Mouse (Mus musculus): ENCODE measurements around the gene Bdh2. TPM values are rescaled to one million over a fixed set of nuclear protein-coding genes. Genes with fewer than 3 reads are reported as not detected.

Gene Bdh2
- polyA plus RNA-seq, 1 experiment from 2014 or later = 25.3 TPM

DNA sequence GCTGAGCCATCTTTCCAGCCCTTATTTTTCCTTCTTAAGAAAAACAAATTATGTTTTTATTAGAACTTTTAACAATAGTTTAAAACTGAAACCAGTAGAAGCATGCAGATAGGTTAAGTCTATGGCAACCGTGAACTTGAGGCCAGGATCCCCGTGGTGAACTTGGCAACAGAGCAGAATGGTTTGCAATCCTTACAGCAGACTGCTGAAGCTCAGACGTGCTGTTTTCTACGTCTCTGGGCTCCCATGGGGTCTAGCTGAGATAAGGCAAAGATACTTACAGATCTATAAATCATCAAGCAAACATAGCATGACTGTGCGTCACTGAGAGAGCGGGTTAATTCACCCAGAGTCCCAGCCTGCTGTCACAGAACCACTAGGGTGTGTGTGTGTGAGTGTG, 19.1 kb downstream of the Bdh2 start:
- Histone ChIP-seq H3K36me3 (no peaks in the 10 kb centered on the region), H3K9me3 (no peaks in the 10 kb centered on the region), H3K9ac (no peak overlapping the region), H3K4me1 (no peaks in the 10 kb centered on the region), H3K4me2 (replicated peaks) (no peak overlapping the region), H3K27me3 (no peaks in the 10 kb centered on the region), H3K4me3 (no peak overlapping the region), H3K27ac (no peak overlapping the region)
- 79% methylated on average over 6 of the region's 6 CpGs for WGBS
- ATAC-seq (ENCODE audit: insufficient number of reproducible peaks, insufficient read depth, low FRiP score, low TSS enrichment) = no peak

GRCm38 (mm10) chr3:135304060-135304459, 23.0 kb downstream of the Bdh2 start:
- H3K4me2 ChIP-seq (replicated peaks) = no peak overlapping the region
- H3K27me3 ChIP-seq = no peaks in the 10 kb centered on the region
- H3K9ac ChIP-seq = no peak overlapping the region
- 29% methylated on average over 6 of the region's 6 CpGs for WGBS
- no peaks in the 10 kb centered on the region for H3K9me3 ChIP-seq
- ATAC-seq (ENCODE audit: insufficient number of reproducible peaks, insufficient read depth, low FRiP score, low TSS enrichment) = no peak
- no peaks in the 10 kb centered on the region for H3K36me3 ChIP-seq
- H3K27ac ChIP-seq = no peak overlapping the region
- peaks cover 3% of the 10 kb centered on the region; the same call in 1 of the 2 replicates for H3K4me1 ChIP-seq
- H3K4me3 ChIP-seq = no peak overlapping the region

DNA sequence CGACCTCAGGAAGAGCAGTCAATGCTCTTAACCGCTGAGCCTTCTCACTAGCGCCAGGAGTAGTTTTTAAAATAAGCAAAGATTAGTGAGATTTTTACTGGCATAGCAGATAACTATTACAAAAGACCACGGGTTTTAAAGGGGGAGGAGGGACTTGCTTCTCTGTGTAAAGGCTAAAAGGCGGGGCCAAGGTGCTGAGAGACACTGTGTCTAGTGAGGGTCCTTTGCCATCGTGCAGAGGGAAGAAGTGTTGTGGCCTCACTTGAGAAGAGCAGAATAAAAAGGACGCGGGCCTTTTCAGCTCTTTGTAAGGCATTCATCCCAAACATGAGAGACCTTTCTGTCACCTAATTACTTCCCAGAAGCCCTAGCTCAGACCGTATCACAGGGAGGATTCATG, 23.5 kb downstream of the Bdh2 start:
- H3K9me3 ChIP-seq = no peaks in the 10 kb centered on the region
- WGBS = 20% methylated on average over 9 of the region's 9 CpGs
- H3K4me2 ChIP-seq (replicated peaks) = no peak overlapping the region
- ATAC-seq (ENCODE audit: insufficient number of reproducible peaks, insufficient read depth, low FRiP score, low TSS enrichment) = no peak
- no peak overlapping the region for H3K9ac ChIP-seq
- no peaks in the 10 kb centered on the region for H3K27me3 ChIP-seq
- H3K4me1 ChIP-seq = peaks cover 3% of the 10 kb centered on the region; the same call in 1 of the 2 replicates
- no peak overlapping the region for H3K4me3 ChIP-seq
- no peaks in the 10 kb centered on the region for H3K36me3 ChIP-seq
- H3K27ac ChIP-seq = no peak overlapping the region

DNA sequence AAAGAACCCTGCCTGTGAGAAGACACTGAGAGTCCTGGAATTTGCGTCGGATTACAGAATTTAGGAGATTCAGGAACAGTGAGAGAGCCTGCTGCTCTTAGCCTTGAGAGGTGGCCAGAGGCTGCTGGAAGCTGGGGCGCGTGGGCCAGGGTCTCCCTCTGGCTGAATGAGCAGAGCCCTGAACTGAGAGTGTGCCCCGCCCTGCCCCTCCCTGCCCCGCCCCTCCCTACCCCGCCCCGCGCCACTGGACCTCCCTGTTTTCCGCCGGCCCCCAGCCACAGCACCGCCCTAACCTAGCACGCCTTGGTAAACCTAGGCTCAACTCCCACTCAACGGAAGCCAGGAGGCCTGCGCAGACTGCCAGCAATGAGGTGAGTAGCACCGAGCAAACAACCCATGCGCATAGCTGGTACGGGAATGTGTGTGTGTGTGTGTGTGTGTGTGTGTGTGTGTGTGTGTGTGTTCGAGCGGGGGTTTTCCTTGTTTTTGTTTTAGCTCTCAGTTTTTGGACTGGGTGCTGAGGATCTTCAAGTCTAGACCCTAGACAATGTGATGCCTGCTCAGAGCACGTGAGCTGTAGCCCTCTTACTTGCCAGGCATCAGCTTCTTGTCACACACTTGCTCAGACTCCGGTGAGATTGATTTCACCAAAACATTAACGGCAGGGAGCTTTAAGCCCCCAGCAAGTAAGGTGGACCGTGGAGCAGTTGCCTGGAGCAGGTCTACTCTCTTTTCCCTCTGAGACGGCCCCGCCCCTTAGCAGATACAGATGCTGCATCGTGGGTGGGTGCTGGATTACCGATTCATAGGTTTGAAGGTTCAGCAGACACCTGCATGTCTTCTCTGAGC, 26.6 kb downstream of the Bdh2 start, which contains the start of gene Slc9b2:
Gene Slc9b2 (plus strand): TSS at position 290 of the 849 bp plus-strand sequence.
- Histone ChIP-seq H3K9me3 (no peaks in the 10 kb centered on the region), H3K27ac (no peak within 1 kb of the TSS), H3K36me3 (no peaks in the 10 kb centered on the region), H3K4me1 (peaks cover 3% of the 10 kb centered on the region; the same call in 1 of the 2 replicates), H3K4me3 (peak within 1 kb of the TSS; percentile 33), H3K9ac (peak within 1 kb of the TSS; percentile 51), H3K4me2 (replicated peaks) (peak within 1 kb of the TSS; percentile 78), H3K27me3 (no peaks in the 10 kb centered on the region)
- 9% methylated on average over 23 of the region's 28 CpGs for WGBS
- peak; percentile 87 for ATAC-seq (ENCODE audit: insufficient number of reproducible peaks, insufficient read depth, low FRiP score, low TSS enrichment)

GRCm38 (mm10) chr3:135312916-135313491, 32.0 kb downstream of the Bdh2 start:
- ATAC-seq (ENCODE audit: insufficient number of reproducible peaks, insufficient read depth, low FRiP score, low TSS enrichment) = no peak
- Histone ChIP-seq H3K4me1 (peaks cover under 1% of the 10 kb centered on the region; the same call in 1 of the 2 replicates), H3K36me3 (no peaks in the 10 kb centered on the region), H3K27me3 (no peaks in the 10 kb centered on the region), H3K27ac (no peak overlapping the region), H3K9me3 (no peaks in the 10 kb centered on the region), H3K9ac (no peak overlapping the region), H3K4me3 (no peak overlapping the region), H3K4me2 (replicated peaks) (no peak overlapping the region)
- WGBS = 13% methylated on average over 2 of the region's 2 CpGs

GRCm38 (mm10) chr3:135313727-135314126, 32.7 kb downstream of the Bdh2 start:
- H3K9ac ChIP-seq = no peak overlapping the region
- H3K36me3 ChIP-seq = no peaks in the 10 kb centered on the region
- no peak overlapping the region for H3K4me3 ChIP-seq
- no peaks in the 10 kb centered on the region for H3K4me1 ChIP-seq
- 79% methylated on average over 2 of the region's 2 CpGs for WGBS
- no peak overlapping the region for H3K4me2 ChIP-seq (replicated peaks)
- no peak; the same call in 1 of the 2 replicates for ATAC-seq (ENCODE audit: insufficient number of reproducible peaks, insufficient read depth, low FRiP score, low TSS enrichment)
- H3K27ac ChIP-seq = no peak overlapping the region
- no peaks in the 10 kb centered on the region for H3K9me3 ChIP-seq
- H3K27me3 ChIP-seq = no peaks in the 10 kb centered on the region

DNA sequence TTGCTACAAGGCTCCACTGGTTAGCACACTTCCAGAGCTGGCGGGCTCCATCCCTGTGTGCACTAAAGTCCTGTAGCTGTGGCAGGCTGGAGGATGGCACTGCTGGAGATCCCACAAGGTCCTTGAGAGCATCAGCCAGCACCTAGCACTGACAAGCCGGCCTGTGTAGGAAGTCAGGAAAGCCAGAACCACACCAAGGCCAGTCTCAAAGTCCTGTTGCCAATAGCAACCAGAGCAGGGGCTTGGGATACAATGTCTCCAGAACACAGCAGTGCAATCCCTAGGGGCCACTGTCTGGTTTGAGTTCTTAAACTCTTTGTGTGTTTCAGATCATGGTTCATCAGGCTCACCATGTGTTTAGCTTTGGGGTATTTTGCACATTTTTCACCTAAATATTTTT, 33.8 kb downstream of the Bdh2 start:
- H3K9me3 ChIP-seq = no peaks in the 10 kb centered on the region
- H3K4me3 ChIP-seq = no peak overlapping the region
- no peaks in the 10 kb centered on the region for H3K36me3 ChIP-seq
- no peaks in the 10 kb centered on the region for H3K4me1 ChIP-seq
- no peak overlapping the region for H3K4me2 ChIP-seq (replicated peaks)
- 48% methylated on average over 2 of the region's 2 CpGs for WGBS
- no peak overlapping the region for H3K9ac ChIP-seq
- H3K27me3 ChIP-seq = no peaks in the 10 kb centered on the region
- ATAC-seq (ENCODE audit: insufficient number of reproducible peaks, insufficient read depth, low FRiP score, low TSS enrichment) = 0 out of 2 replicates have a peak, but pooled peaks have one; percentile 22
- no peak overlapping the region for H3K27ac ChIP-seq

DNA sequence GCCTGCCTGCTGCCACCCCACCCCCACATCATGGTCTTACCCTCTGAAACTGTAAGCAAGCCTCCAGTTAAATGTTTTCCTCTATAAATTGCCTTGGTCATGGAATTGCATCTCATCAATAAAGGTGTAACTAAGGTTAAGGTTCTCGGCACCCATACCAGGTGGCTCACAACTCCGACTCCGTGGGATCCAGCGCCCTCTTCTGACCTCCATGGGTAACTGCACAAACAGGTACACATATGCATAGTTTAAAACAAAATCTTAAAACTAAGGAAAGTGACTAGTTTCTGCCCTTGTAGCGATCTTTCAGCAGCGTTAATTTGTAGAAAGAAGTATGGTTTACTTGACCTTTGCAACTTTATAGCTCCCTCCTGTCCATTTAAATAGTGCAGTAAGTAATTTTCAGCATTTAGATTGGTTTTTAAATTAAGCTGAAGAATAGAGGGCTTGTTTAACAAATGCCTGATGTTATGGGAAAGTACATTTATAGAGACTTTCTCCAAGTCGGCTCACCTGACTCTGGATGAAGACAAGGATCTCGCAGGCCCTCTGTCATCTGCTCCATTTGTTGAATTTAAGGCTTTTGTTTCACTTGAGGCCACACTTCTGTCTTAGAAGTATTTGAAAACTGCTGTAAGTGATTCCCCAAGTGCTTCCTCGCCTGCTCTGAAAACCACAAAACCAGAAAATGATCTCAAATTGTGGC, 34.9 kb downstream of the Bdh2 start:
- 86% methylated on average over 9 of the region's 9 CpGs for WGBS
- no peak overlapping the region for H3K4me2 ChIP-seq (replicated peaks)
- H3K9me3 ChIP-seq = no peaks in the 10 kb centered on the region
- H3K9ac ChIP-seq = no peak overlapping the region
- no peaks in the 10 kb centered on the region for H3K27me3 ChIP-seq
- H3K36me3 ChIP-seq = no peaks in the 10 kb centered on the region
- ATAC-seq (ENCODE audit: insufficient number of reproducible peaks, insufficient read depth, low FRiP score, low TSS enrichment) = no peak
- H3K4me3 ChIP-seq = no peak overlapping the region
- no peak overlapping the region for H3K27ac ChIP-seq
- H3K4me1 ChIP-seq = no peaks in the 10 kb centered on the region

DNA sequence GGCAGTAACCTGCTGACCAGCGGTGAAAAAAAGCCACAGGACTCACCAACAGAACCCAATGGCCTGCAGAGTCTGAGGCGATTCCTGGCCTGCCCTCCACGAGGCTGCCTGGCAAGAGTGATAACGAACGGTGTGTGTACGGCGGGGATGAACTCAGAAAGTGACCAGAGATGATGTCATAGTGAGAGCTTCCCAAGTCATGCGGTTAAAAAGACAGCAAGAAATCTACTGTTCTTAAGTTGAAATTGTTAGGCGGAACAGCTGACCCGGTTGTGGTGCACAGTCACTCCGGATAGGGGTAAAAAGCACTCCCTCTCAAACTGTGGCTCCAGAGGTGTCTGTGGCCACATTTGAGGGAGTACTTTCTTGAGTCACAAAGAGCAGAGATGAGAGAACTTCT, 37.3 kb downstream of the Bdh2 start:
- WGBS = 84% methylated on average over 11 of the region's 11 CpGs
- ATAC-seq (ENCODE audit: insufficient number of reproducible peaks, insufficient read depth, low FRiP score, low TSS enrichment) = no peak
- no peaks in the 10 kb centered on the region for H3K27me3 ChIP-seq

GRCm38 (mm10) chr3:135324354-135324753, 43.3 kb downstream of the Bdh2 start:
- Histone ChIP-seq H3K36me3 (no peaks in the 10 kb centered on the region), H3K4me2 (replicated peaks) (no peak overlapping the region), H3K4me1 (no peaks in the 10 kb centered on the region), H3K27me3 (no peaks in the 10 kb centered on the region), H3K4me3 (no peak overlapping the region), H3K27ac (no peak overlapping the region), H3K9me3 (no peaks in the 10 kb centered on the region), H3K9ac (no peak overlapping the region)
- WGBS = 62% methylated on average over 6 of the region's 6 CpGs
- ATAC-seq (ENCODE audit: insufficient number of reproducible peaks, insufficient read depth, low FRiP score, low TSS enrichment) = no peak

More for the DNA sequence above, 37.3 kb downstream of the Bdh2 start:
- Histone ChIP-seq H3K9ac (no peak overlapping the region), H3K27ac (no peak overlapping the region), H3K36me3 (no peaks in the 10 kb centered on the region), H3K4me1 (no peaks in the 10 kb centered on the region), H3K4me2 (replicated peaks) (no peak overlapping the region), H3K9me3 (no peaks in the 10 kb centered on the region), H3K4me3 (no peak overlapping the region)

DNA sequence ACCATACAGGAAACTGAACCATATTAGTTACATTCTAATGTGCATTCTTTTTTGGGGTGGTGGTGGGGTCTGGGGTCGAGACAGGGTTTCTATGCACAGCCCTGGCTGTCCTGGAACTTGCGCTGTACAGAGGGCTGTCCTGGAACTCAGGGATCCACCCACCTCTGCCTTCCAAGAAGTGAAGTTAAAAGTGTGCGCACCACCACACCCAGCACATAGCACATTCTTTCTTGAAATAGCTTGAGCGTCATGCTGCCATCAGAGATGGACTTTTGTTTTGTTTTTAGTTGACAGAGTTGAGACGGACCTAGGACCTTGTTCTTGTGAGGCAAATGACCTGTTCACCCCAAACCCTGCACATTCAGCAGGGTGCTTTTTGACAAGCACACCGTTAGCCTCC, 46.2 kb downstream of the Bdh2 start:
- Histone ChIP-seq H3K9ac (no peak overlapping the region), H3K9me3 (no peaks in the 10 kb centered on the region), H3K27ac (no peak overlapping the region), H3K36me3 (no peaks in the 10 kb centered on the region), H3K27me3 (no peaks in the 10 kb centered on the region), H3K4me2 (replicated peaks) (no peak overlapping the region), H3K4me1 (no peaks in the 10 kb centered on the region), H3K4me3 (no peak overlapping the region)
- ATAC-seq (ENCODE audit: insufficient number of reproducible peaks, insufficient read depth, low FRiP score, low TSS enrichment) = no peak
- WGBS = 64% methylated on average over 6 of the region's 6 CpGs

Data from embryonic facial prominence, embryonic 12.5 days (tissue).